Mouse (Mus musculus): Measurements from ENCODE around the gene Ofcc1.

DNA sequence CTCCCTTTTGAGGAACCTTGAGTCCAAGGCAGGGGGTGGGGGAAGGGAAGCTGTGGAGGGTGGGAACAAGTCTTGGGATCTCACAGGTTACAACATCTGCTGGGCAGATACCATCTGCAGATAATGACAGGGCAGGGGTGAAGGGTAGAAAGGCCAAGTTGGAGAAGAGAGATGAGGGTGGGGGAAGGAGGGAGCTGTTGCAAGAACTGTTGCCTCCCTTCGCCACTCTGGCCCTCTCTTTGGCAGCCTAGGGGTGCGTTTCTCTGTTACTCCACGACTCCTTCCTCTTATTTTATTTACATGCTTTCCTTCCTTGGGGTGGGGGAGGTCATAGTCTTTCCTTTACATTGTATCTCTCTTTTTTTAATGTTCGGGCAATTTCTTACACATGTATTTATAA, 23.7 kb upstream of the Ofcc1 start:
- TF ChIP-seq CTCF (IDR thresholded peaks at IDR 0.05; ENCODE audit: extremely low read depth, insufficient read length, insufficient replicate concordance, low read depth, low read length) (no peak), POLR2A (IDR thresholded peaks at IDR 0.05; ENCODE audit: low read depth, low read length) (no peak)
